In the genomic region with DNA sequence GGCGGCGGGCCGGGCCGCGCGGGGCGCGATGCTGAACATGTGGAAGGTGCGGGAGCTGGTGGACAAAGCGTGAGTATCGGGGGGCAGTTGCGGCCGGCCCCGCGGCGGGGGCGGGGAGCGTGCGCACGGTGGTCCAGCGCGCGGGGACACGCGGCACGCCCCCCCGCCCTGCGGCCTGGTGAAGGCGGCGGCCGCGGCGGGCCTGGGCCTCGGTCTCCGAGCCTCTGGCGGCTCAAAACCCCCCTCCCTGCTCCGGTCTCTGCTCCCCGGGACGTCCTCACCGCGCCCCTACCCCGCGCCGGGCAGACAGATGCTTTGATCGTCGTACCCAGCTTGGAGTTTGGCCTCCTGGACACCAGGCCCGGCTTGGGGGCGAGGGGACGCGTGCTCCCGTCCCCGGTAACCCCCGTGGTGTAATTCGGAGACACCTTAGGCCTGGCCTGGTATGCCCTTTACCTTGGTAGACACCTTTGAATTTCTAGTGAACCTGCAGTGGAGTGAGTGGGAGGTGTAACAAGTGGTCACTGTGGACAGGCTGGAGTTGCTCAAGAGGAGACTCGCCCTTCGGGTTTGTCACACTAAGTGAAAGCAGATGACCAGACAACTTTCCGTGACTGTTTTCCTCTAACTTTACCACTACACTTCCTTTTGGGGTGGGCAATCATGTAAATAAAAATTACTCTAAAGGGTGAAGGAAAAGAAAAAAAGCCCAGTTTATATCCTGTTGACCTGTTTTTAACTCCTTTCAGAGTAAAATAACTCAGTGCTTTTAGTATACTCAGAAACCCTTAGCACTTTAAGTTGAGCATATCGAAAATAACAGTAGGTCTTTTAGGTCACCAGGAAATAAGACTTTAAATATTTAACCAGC, we compare ENCODE assay signal across 8 mouse cellular contexts. TPM values are rescaled to one million over a fixed set of nuclear protein-coding genes. Genes with fewer than 3 reads are reported as not detected.
A peak's percentile ranks its signal among the peaks of the same experiment; 100 is the strongest.
DNase-seq lines count a peak whose midpoint lies in the region; ATAC-seq and TF ChIP-seq lines count a peak whose summit lies in the region.

No protein-coding gene starts in this region.

- peak overlapping the region; percentile 90 for H3K27ac ChIP-seq in heart, embryonic 13.5 days (replicated peaks)

- TF ChIP-seq CTCF in E14TG2a.4 (conservative IDR thresholded peaks at IDR 0.05; ENCODE audit: low read length), result no peak

- 2% methylated on average over 36 of the region's 58 CpGs for WGBS in heart, embryonic 13.5 days

- peaks cover 19% of the 10 kb centered on the region for H3K4me1 ChIP-seq in E14TG2a.4 (replicated peaks; ENCODE audit: low read depth, low read length)
- peaks cover 53% of the 10 kb centered on the region for H3K4me1 ChIP-seq in heart, embryonic 13.5 days

- DNase-seq in A20 (ENCODE audit: low read depth, low spot score), result peak; percentile 62
- peak; percentile 42 for DNase-seq in embryo, embryonic 9.5 days (ENCODE audit: extremely low spot score)
- peak; percentile 54 for DNase-seq in kidney, postnatal 14 days
- peak; percentile 18 to 30 for DNase-seq in spleen, postnatal 14 days (ENCODE audit: low spot score in 2 of 2)
- DNase-seq in layer of hippocampus, postnatal 25 days (ENCODE audit: extremely low spot score in 1 of 2, low spot score in 1 of 2), result no peak

- H3K27me3 ChIP-seq in E14TG2a.4 (ENCODE audit: insufficient read depth, low read length), result no peaks in the 10 kb centered on the region
- H3K27me3 ChIP-seq in heart, embryonic 13.5 days (replicated peaks), result no peaks in the 10 kb centered on the region

- H3K4me2 ChIP-seq in heart, embryonic 13.5 days, result peak overlapping the region; percentile 83

- H3K9ac ChIP-seq in heart, embryonic 13.5 days, result peak overlapping the region; percentile 99

- peak; percentile 39; the same call in 1 of the 2 replicates for ATAC-seq in heart, embryonic 13.5 days (ENCODE audit: extremely low read depth, insufficient number of reproducible peaks, low FRiP score, low TSS enrichment)
- ATAC-seq in megakaryocyte progenitor cell, adult 5-6 weeks (replicated peaks; ENCODE audit: poor library complexity), result peak; percentile 11

- peaks cover 36% of the 10 kb centered on the region for H3K36me3 ChIP-seq in E14TG2a.4 (ENCODE audit: insufficient read depth, low read length)
- H3K36me3 ChIP-seq in heart, embryonic 13.5 days, result peaks cover 12% of the 10 kb centered on the region

- H3K9me3 ChIP-seq in E14TG2a.4 (ENCODE audit: low read length), result no peaks in the 10 kb centered on the region
- H3K9me3 ChIP-seq in heart, embryonic 13.5 days, result no peaks in the 10 kb centered on the region

- H3K4me3 ChIP-seq in E14TG2a.4 (replicated peaks; ENCODE audit: low read length), result peak overlapping the region; percentile 90
- H3K4me3 ChIP-seq in heart, embryonic 13.5 days, result peak overlapping the region; percentile 98

RNA-seq across cellular contexts. Expression of a gene that starts 0.5 kb away (rescaled TPM):
- 50.6 and 52.6 TPM in 2 replicates for polyA plus RNA-seq in heart, embryonic 13.5 days (2015; fragmentation: Nextera tagmentation; extraction: Ambion mirVana)
- 130 and 133 TPM in 2 replicates for total RNA-seq in megakaryocyte progenitor cell, adult 5-6 weeks (2015)
- 133 and 160 TPM in 2 replicates for total RNA-seq in megakaryocyte progenitor cell, adult 5-6 weeks (2017)
- total RNA-seq in layer of hippocampus, postnatal 25 days (2021), result 10 to 100 TPM; 51.9 to 56.1 TPM

Comparison
In these comparisons a context has a peak if more than half of its experiments do, and no peak if none do; other contexts are left out.
1. DNase-seq: peak in A20 (single experiment), embryo, embryonic 9.5 days (single experiment), kidney, postnatal 14 days (single experiment) and spleen, postnatal 14 days (2 of 2); none in layer of hippocampus, postnatal 25 days (0 of 2).